Mouse (Mus musculus) T-helper 17 cell (primary cell): Measurements from ENCODE around the gene Scd4.

ENCODE experiments used
- in situ Hi-C, 2 experiments: fragments of 300-600 bp; cut with MboI, MseI; formaldehyde crosslinking; loops; 1 replicate in 1 of 2; 2 replicates in 1 of 2; pipeline ENCODE4 v1.15.1; 2025; ENCODE audit warnings: high pct_unique_total_duplicates in 2 of 2

Scd4 gene

DNA sequence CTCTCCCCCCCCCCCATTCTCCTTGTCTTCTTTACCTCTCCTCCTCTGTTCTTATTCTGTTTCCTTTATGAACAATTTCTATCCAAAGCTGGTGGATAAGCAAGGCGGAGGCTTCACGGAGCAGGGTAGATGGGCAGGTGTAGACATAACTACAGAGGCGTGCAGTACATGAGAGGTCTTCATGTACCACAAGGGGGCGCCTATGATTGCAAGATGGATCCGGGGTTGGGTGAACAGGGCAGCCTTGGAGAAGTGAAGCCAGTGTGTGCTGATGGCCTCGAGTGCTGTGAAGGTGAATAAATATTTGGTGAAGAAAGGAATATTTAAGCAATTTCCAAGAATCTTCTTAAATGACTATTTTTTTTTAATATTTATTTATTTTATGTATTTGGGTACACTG is 40.1 kb downstream of the Scd4 start:
- in situ Hi-C loops: loop anchor here (5.0 kb wide), 1 partner anchor 44 kb away; no protein-coding TSS in a partner anchor

DNA sequence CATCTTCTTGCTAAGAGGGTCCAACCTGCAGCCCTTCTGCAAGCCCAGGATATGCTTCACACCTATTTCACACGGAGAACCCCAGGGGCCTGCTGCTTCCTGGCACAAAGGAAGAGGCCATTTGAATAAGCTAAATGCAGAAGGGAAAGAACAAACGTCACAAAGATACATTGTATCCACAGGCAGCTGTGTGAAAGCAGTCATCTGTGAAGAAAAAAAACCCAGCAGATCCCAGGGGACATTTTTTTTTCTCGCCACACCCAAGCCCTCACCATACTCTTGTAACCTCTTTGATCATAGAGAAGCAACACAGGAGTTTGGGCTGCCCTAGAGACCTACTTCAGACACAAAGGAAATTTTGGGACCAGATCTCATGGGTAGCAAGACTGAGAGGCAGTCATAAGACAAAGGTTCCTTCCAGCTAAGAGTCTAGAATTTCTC is 43.6 kb downstream of the Scd4 start:
- in situ Hi-C loops: no loop called here

DNA sequence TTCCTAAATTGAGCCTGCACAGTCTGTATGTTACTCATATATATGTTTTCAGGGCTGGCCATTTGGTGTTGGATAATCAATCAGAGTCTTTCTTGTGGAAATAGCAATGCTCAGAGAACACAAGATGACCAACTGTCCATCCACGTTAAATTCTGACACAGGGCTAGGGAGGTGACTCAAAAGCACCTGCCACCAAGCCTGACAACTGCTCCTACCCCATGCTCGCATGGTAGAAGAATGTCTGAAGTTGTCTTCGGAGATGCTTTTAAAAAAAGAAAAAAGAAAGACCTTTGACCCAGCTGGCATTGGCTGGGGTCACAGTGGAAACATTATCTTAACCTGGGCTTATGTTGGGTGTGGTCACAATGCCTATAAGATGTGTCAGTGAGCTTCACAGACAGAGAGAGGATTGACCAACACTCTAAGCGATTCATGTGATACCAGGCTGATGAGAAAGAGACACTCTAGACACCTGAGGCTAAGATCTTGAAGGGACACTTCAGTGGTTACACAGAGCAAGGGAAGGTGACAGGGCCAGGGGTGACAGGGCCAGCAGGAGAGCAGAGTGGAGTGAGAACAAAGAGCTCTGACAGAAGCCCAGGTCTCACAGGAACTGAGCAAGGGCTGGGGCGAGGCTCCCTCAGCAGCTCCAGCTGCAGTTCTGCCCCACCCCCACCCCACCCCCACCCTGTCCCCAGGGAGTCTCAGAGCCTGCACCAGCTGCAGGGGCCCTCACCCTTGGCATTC is 44.9 kb downstream of the Scd4 start:
- in situ Hi-C loops: no loop called here

DNA sequence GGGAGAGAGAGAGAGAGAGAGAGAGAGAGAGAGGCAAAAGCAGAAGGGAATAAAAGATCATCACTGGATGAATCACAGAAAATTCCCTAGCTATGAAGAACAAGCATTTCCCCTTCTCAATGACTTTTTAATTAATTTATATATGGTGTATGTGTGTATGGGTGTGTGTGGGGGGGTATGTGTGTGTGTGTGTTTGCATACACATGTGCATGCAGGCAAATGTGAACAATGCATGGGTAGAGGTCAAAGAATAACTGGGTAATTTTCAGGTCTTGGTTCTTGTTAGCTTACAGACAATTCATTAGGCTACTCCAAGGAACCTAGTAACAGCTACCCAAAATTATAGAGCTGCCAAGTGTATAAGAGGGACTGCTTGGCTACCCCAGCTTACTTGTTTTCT is 46.2 kb downstream of the Scd4 start:
- in situ Hi-C loops: no loop called here

DNA sequence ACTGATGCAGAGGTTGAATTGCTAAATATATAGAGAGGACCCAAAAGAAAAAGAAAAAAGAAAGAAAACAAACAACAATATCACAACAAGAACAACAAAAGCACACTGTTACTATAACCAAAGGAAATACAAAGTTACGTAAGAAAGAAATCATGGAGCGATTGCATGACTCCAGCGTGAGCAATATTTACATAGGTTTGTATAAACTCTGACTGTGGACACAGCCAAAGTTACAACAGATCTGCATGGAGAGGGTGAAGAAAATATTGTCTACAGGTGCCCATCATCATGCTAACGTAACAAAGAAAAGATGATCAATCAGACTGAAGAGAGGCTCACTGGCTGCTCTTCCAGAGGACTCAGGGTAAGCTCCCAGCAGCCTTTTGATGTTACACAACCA is 47.2 kb downstream of the Scd4 start:
- in situ Hi-C loops: no loop called here

DNA sequence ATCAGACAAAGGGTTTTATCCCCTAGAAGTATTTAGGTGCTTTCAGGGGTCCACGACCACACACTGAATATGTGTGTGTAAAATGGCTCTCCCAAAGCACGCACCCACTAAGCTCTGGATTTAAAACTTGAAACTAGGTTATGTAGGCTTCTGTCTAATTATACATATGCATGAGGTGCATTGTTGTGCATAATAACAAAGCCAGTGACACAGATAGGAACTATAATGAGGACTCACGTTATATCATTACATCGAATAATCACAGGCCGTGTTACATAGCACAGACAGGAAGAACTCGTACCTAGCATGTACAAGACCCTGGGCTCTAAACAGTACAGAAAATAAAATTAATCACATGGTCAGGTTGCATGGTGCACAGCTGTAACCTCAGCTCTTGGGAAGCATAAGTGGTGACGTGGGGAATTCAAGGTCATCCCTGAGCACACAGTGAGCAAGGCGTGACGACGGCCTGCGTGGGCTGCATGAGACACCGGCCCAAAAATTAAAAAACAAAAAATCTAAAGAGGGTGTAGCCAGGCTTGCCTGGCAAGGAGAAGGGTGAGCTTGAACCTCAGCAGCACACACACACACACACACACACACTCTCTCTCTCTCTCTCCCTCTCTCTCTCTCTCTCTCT is 49.9 kb downstream of the Scd4 start:
- in situ Hi-C loops: no loop called here

DNA sequence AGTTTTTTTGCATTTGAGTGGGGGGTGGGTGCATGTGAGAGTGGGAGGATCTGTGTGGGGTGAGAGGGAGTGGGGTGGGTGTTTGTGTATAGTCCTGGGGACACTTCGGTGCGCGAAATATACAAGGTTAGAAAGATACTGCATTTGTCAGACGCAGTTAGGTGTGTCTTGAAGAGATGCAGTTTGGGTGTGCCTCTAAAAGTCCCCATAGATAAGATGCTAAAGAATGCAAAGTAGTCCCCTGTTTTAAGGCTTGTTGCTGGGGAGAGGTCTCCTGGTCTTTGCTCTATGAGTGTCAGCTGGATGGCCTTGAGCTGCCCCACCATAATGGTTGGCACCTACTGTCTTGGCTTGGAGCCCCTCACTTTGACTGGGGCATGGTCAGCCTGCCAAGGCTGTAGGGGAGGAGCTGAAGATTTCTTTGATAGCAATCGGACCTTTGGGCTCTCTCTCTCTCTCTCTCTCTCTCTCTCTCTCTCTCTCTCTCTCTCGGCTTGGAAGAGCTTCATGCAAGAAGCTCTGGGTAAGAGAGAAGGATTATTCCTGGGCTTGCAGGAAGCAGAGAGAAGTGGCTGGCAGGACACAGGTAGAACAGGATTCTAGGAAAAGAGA is 53.1 kb downstream of the Scd4 start:
- in situ Hi-C loops: no loop called here

DNA sequence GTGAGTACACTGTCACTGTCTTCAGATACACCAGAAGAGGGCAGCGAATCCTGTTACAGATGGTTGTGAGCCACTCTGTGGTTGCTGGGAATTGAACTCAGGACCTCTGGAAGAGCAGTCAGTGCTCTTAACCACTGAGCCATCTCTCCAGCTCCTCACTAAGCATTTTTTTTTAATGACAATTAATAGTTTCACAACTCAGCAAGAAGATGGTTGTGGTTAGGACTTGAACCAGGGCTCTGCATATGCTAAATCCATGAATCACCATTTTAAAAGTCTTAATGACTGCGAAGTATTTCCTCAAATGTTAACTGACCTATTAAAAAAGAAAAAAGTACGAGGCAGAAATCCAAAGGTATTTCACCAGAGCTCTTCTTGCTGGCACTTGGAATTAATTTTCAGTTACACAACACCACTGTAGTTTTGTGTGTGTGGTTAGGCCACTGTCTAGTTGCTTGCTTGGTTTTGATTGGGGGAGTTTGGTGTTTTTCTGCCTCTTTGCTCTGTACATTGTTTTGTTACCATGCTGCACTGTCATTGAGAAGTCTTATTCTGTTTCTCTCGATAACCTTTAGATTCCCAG is 54.3 kb downstream of the Scd4 start:
- in situ Hi-C loops: no loop called here

DNA sequence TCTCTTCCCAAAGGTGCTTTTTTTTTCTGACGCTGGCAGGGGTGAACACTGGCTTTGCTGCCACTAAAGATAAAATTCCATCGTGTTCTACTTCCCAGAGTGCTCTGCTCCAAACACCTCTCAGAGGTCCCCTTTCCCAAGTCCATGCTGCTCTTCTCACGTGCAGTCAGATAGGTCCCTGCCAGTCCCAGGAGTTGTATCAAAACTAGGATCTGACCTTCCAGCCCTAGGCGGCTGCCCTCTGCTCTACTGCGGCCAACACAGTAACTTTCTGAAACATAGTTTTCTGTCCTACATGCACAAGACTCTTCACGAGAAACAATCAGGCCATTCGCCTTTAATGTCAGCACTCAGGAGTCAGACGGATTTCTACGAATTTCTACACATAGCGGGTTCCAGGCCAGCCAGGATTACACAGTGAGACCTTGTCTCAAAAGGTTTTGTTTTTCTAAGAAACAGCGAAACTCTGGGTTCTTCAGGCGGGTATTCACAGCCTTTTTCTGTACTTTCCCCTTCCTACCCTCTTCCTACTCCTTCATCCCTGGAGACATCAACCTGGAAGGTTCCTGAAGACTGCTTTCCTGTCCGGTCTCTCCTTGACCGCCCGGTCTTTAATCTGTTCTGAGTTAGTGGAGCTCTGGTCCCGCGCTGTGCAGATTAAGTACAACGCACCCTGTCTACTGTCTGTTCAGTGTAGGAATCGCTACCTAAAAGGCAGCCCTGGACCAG is 55.0 kb downstream of the Scd4 start:
- in situ Hi-C loops: no loop called here

DNA sequence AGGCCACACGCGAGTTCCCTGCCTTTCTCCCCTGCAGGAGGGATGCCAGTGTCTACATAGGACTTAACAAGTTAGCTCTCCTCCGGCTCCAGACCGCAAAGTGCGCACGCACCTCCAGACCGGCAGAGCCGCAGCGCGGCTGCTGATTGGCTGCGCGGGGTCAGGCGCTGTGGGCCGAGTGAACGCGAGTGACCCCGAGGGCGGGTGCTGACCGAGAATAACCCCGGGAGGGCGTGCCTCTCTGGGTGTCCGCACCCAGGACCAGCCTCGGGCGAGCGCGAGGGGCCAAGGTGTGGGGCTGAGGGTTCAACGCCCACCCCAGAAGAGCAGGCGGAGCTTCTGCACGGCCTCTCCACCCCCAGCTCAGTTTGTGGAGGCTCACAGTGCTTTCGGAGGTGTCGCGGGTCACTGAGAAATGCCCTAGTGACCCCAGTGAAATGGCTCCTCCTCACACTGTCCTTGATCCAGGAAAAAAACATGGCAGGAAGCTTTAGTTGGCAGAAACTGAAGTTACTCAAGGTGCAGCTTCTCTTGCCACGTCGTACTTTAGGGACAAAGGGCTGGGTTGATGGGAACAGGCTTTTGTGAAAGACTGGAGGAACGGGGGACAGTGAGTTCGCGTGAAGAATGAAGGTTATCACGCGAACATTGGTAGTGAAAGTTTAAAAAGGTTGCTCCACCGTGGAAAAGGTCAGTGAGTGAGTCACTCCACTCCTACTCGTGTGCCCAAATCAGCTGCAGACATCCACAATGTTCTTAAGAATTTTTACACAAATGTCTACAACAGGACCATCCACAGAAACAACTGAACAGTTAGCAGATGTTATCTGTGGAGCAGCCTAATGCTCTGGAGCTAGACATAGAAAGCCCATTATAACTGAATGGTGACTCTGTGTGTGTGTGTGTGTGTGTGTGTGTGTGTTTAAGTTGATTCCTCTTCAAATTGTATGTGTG is 55.9 kb downstream of the Scd4 start:
- in situ Hi-C loops: no loop called here

DNA sequence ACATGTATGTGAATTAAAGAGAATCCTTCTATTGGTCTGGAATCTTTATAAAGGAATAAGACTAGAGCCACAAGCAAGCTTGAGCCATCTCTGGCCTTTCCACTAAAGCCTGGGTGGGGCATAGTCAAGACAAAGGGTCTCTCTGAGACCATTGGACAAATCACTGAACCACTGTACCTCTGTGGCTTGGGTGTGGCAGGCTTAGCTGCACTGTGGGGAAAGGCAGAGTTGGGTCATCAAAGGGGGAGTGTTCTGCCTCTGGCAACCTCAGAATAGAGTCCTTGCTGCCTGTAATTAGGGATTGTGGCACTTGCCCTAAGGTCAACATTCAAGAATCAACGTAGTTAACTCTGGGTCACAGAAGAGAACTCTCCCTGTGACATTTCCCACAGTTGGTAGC is 56.6 kb downstream of the Scd4 start:
- in situ Hi-C loops: no loop called here

DNA sequence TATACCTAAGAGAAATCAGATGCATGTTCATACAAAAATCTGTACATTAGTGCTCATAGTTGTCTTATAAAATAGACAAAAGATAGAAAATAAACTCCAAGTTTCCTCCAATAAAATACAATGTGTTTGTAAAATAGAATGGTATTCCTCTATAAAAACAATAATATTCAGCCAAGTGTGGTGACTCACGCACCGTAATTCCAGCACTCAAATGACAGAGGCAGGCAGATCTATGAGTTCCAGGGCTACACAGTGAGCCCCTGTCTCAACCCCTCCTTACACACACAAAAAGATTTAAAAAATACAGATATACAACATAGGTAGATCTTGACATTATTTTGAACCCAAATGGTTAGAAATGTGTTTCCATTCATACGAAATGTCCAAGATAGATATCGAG is 59.0 kb downstream of the Scd4 start:
- in situ Hi-C loops: loop anchor here in 1 of 2 experiments (5.0 kb wide), 1 partner anchor 95 kb away; no protein-coding TSS in a partner anchor

DNA sequence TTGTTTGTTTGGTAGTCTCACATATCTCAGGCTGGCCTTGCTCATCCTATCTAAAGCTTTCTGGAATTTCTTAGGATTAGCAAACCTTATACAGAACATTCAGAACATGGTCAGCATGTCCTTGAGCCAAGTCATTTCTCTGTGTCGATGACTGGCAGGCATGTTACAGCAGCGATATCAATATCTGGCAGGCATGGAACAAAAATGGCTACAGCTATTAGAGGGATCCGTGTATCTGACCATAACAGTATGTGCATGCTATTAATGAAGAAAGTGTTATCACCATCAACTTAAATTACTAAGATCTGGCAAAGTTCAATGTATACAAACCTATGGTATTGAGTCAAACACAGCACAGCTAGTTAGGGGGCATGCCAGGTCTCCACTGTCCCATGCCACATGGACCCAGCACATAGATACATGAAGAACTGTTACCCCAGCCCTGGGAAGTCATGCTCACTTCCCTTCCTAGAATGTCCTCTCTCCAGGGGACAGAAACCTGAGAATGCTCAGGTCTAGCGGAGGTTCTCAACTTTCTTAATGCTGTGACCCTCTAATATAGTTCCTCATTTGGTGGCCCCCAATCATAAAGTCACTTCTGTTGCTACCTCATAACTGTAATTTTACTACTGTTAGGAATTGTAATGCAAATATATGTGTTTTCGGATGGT is 59.6 kb downstream of the Scd4 start:
- in situ Hi-C loops: loop anchor here in 1 of 2 experiments (5.0 kb wide), 1 partner anchor 95 kb away; no protein-coding TSS in a partner anchor

DNA sequence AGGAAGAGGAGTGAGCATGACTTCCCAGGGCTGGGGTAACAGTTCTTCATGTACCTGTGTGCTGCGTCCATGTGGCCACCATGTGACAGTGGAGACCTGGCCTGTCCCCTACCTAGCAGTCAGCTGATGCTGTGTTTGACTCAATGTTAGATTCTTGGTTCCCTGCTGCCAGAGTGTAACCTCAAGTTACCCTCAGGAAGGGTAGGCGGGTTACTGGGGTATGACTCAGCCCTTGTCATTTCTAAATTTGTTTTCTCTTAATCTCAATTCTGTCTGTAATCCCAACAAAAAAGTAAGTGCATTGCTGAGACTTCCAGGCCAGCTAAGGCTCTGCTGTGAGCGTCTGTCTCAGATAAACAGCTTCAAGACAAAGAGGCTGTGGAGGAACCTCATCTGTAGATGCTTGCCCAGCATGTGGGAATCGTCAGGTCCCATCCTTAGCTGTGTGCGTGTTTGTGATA is 61.1 kb downstream of the Scd4 start:
- in situ Hi-C loops: loop anchor here in 1 of 2 experiments (5.0 kb wide), 1 partner anchor 97 kb away; no protein-coding TSS in a partner anchor

DNA sequence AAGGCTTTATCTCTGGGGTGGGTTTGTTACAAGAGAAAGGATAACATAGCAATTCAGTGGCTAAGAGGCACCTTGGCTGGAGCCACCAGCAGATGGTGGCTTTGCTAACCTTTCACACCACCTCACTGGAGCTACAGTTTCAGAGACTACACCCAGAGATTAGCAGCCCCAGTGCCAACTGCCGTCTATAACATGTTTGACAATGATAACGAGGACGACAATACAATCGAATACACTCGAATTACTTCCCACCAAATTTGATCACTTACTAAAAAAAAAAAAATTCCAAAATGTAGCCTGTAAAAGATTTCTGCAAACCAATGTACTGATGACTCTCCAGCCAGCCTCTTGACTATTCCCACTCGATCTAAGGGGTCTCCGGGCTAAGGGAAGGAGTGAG is 62.1 kb downstream of the Scd4 start:
- in situ Hi-C loops: loop anchor here in 1 of 2 experiments (5.0 kb wide), 1 partner anchor 98 kb away; no protein-coding TSS in a partner anchor
